Mouse (Mus musculus) ES-Bruce4 (cell line): ENCODE data around the gene Cand1.

ENCODE experiments used
- CTCF ChIP-seq: IDR thresholded peaks from one replicate; pipeline ENCODE4 v1.8.1; 2011; ENCODE audit warnings: low read depth, low read length
- EP300 ChIP-seq: IDR thresholded peaks from 2 replicates; pipeline ENCODE4 v1.6.1; 2011; ENCODE audit warnings: low read depth, low read length; ENCODE audit not compliant: insufficient read depth
- POLR2A ChIP-seq: IDR thresholded peaks from one replicate; pipeline ENCODE4 v1.8.1; 2011; ENCODE audit warnings: low read length; ENCODE audit not compliant: insufficient read depth

GRCm38 (mm10) chr10:119239969-119240721 is at the start of gene Cand1:
- TF ChIP-seq CTCF (no peak), POLR2A (peak; percentile 29), EP300 (0 out of 2 replicates have a peak, but pooled peaks have one; percentile 24)
